Mouse (Mus musculus) kidney, adult 9 months (tissue): ENCODE measurements at regions not wholly inside any gene's neighbourhood (a gene's known extent, or its start where the extent isn't known, plus 50 kb on each side); places are given as distances from the start of the nearest gene placed in this dataset.
A peak's percentile ranks its signal among the peaks of the same experiment; 100 is the strongest.

Experiments
- DNase-seq: peaks from one replicate; pipeline ENCODE4 v3.0.0; 2022

GRCm38 (mm10) chrX:58445624-58446323, 423.3 kb downstream of the Zic3 start:
- no peak for DNase-seq

- no peak for DNase-seq
These were observed 425.1 kb downstream of the Zic3 start for GRCm38 (mm10) chrX:58447605-58448004.

DNA sequence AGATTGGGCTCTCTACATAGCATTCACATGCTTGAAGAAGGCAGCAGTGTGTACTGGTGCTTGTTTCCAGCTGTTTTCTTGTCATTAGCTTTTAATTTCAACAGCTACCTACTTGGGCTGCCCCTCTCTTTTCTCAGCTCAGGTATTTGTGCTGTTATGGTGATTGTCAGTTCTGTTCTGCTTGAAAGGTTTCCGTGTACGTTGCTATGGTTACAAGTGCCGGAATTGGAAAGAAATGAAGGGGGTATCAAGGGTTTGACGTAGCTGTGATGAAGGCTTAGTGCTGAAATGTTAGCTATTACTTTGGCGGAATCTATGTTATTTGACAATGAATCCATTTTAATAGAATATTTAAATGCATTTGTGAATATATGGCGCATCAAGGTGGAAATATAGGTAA, 439.5 kb upstream of the 4930550L24Rik start:
- DNase-seq = no peak

GRCm38 (mm10) chrX:58470986-58471385, 438.2 kb upstream of the 4930550L24Rik start:
- no peak for DNase-seq

DNA sequence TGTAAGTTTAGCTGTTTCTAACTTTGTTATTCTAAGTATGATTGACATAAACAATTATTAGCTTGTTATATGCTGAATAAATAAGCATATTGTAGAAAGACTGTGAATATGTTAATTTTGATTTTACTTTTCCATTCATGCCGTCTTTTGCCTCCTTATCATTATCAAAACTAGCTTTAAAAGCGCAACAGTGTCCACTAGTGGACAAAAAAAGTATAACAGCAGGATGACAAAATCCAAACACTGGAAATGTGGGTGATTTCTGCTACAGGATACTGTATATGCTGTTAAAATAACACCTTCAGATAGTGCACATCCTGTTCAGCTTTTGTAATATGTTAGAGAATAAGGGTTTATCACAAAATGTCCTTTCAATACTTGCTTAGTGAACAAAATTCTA, 418.3 kb upstream of the 4930550L24Rik start:
- DNase-seq = peak; percentile 19

DNA sequence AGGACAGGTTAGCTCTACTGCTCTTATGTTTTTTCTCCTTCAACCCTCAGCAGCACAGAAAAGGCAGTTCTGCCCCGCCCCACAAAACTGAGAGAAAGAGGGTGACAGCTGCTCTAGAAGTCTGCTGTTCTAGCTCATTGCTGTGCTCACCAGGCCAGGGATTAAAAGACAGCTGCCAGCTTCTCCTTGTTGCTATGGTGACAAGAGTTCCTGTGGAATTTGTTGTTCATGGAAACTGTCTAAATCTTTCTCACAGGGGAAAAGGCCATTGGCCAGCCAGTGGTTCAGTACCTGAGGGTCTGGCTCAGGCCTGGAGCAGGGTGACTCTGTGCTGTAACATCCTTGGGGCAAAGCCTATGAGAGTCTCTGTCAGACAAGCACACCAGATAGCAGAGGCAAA, 405.6 kb upstream of the 4930550L24Rik start:
- DNase-seq = no peak

DNA sequence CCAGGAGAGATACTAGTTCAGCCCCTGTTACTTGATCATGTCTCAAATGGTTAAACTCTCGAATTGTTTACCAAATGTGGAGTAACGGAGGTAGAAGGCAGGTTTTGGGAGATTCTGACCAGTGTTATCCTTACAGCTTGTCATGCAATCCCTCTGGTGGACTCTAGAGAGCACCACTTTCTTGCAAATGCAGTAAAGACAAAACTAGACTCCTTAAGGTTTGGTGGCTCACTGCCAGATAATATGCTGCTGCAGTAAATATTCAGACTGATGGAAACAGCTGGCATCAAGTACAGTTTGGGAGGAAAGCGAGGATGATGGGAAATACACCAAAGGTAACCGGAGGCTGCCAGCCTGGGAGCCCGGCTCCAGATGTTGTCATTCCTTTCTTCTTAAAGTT, 394.2 kb upstream of the 4930550L24Rik start:
- DNase-seq = no peak
